Mouse (Mus musculus) liver, embryonic 15.5 days (tissue): ENCODE data around the gene Inka2. TPM values are rescaled to one million over a fixed set of nuclear protein-coding genes. Genes with fewer than 3 reads are reported as not detected.

Experiments
- ATAC-seq: fragments of 200-750 bp; cut with Nextera tagmentation; 2 replicates; pipeline ENCODE4 v1.8.0; 2017; ENCODE audit warnings: moderate number of reproducible peaks, mild to moderate bottlenecking, moderate library complexity; ENCODE audit not compliant: insufficient read depth
- H3K27ac ChIP-seq: fragments of 300-500 bp; sonication (generic); replicated peaks from 2 replicates; pipeline ENCODE4 v1.5.1; 2015; ENCODE audit warnings: mild to moderate bottlenecking, inconsistent platforms
- H3K27me3 ChIP-seq: fragments of 300-500 bp; sonication (generic); 2 replicates; pipeline ENCODE4 v1.6.1; 2015; ENCODE audit warnings: mild to moderate bottlenecking, inconsistent platforms
- H3K36me3 ChIP-seq: fragments of 300-500 bp; sonication (generic); replicated peaks from 2 replicates; pipeline ENCODE4 v1.6.1; 2015; ENCODE audit warnings: moderate library complexity, mild to moderate bottlenecking, inconsistent platforms
- H3K4me1 ChIP-seq: fragments of 300-500 bp; sonication (generic); replicated peaks from 2 replicates; pipeline ENCODE4 v1.6.1; 2015; ENCODE audit warnings: inconsistent platforms
- H3K4me2 ChIP-seq: fragments of 300-500 bp; sonication (generic); 2 replicates; pipeline ENCODE4 v1.6.1; 2015; ENCODE audit warnings: moderate library complexity, mild to moderate bottlenecking, inconsistent platforms
- H3K4me3 ChIP-seq: fragments of 300-500 bp; sonication (generic); replicated peaks from 2 replicates; pipeline ENCODE4 v1.5.1; 2015; ENCODE audit warnings: mild to moderate bottlenecking, inconsistent platforms
- H3K9ac ChIP-seq: fragments of 300-500 bp; sonication (generic); 2 replicates; pipeline ENCODE4 v1.6.1; 2015; ENCODE audit warnings: moderate library complexity, mild to moderate bottlenecking, inconsistent platforms
- H3K9me3 ChIP-seq: fragments of 300-500 bp; sonication (generic); replicated peaks from 2 replicates; pipeline ENCODE4 v1.6.1; 2016; ENCODE audit warnings: inconsistent platforms
- WGBS: fragments of 180-500 bp; shearing (Covaris S2); methylation state at CpG from one replicate; pipeline ENCODE4 v1.1.7; 2015; ENCODE audit warnings: mixed read lengths; ENCODE audit not compliant: insufficient replicate concordance; 5-methylcytosine and 5-hydroxymethylcytosine counted together
- polyA plus RNA-seq: library from polyadenylated mRNA; unstranded; fragments of >200 nt; fragmentation: Nextera tagmentation; extraction: Ambion mirVana; gene quantifications from 2 replicates; pipeline ENCODE4 v1.2.1, GENCODE M21; 2015

The Inka2 gene
- polyA plus RNA-seq, 1 experiment from 2014 or later = 0.32 TPM

DNA sequence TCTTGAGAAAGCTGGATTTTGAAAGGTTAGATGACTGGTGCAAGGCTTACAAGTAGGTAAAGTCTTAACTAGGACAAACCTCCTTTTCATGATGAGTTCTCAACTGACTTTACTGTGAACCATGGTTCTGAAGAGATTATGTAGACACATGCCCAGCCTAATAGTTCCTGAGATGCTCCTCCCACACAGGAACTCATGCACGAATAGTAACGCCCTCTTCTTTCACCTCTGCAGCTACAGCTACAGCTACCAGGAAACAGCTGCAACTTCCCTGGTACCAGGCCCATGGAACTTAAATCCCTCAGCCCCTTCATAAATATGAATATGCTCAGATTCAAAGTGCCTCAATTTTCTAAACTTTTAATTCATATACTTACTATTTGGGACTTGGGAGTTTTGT, 28.5 kb upstream of the Inka2 start:
- no peak overlapping the region for H3K9ac ChIP-seq
- no peak overlapping the region for H3K27ac ChIP-seq
- H3K4me3 ChIP-seq = no peak overlapping the region
- no peak overlapping the region for H3K4me2 ChIP-seq
- peaks cover 32% of the 10 kb centered on the region for H3K36me3 ChIP-seq
- ATAC-seq = no peak
- no peaks in the 10 kb centered on the region for H3K9me3 ChIP-seq
- H3K4me1 ChIP-seq = no peaks in the 10 kb centered on the region
- no peaks in the 10 kb centered on the region for H3K27me3 ChIP-seq
- 23% methylated on average over 2 of the region's 2 CpGs for WGBS

DNA sequence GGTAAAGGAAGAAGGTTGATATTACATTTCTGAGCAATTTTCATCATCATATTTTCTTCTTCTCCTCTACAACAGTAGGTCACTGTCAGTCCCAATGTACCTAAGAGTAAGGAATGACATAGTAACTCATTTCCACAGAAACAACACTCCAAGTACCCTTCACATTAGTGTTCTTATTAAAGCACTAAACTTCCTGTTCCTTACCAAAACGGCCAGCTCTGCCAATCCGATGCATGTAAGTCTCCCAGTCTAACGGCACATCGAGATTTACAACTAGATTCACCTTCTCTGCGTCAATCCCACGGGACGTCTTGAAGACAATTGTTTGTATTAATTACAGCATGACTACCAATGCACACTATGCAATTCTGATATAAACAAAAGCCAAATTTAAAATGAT, 24.1 kb upstream of the Inka2 start:
- Histone ChIP-seq H3K4me1 (no peaks in the 10 kb centered on the region), H3K27me3 (no peaks in the 10 kb centered on the region), H3K9ac (no peak overlapping the region), H3K27ac (no peak overlapping the region), H3K36me3 (peaks cover 64% of the 10 kb centered on the region), H3K4me2 (no peak overlapping the region), H3K4me3 (no peak overlapping the region), H3K9me3 (no peaks in the 10 kb centered on the region)
- 85% methylated on average over 7 of the region's 7 CpGs for WGBS
- ATAC-seq = no peak

DNA sequence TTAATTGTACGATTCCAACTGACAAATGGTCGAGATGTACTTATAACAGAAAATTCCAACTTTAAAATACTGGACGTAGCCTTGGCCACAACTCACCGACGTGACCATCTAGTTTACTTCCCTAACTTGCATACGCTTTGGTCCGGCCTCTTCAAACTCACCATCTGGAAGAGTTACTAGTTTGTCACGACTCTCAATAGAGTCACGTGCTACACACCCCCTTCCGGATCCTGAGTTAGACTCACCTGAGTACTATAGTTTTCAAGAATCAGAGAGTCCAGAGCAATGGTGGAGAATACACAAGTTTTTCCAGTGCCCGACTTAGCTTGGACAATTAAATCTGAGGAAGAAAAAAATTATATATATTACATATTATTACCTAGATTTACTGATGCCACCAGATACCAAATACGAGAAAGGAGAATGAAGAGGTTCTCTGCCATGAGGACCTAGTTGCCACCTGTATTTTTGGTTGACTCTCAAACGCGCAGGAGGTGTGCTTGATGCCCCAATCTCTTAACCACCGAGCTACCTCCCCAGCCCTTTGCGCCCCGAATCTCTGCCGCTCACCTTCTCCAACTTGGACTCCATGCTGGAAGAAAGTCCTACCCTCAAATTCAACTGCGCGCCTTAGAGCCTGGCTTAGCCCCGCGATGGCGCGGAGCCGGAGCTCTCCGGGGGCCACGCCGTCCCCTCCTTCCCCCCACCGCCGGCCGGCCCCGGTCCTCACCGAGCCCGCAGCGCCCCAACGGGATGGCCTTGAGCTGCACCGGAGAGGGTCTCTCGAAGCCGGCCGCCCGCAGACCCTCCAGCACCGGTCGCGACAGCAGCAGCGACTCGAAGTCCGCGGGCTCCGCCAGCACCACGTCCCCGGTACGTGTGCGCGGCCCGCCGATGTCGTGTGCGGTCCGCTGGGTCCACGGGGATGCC, 17.7 kb upstream of the Inka2 start:
- H3K36me3 ChIP-seq = peaks cover 27% of the 10 kb centered on the region
- H3K27me3 ChIP-seq = peaks cover 12% of the 10 kb centered on the region
- peak; percentile 45 for ATAC-seq
- 5% methylated on average over 60 of the region's 60 CpGs for WGBS
- H3K9me3 ChIP-seq = no peaks in the 10 kb centered on the region
- H3K27ac ChIP-seq = peak overlapping the region; percentile 83
- peak overlapping the region; percentile 97 for H3K4me3 ChIP-seq
- peaks cover 23% of the 10 kb centered on the region for H3K4me1 ChIP-seq
- H3K4me2 ChIP-seq = peak overlapping the region; percentile 89
- H3K9ac ChIP-seq = peak overlapping the region; percentile 97

DNA sequence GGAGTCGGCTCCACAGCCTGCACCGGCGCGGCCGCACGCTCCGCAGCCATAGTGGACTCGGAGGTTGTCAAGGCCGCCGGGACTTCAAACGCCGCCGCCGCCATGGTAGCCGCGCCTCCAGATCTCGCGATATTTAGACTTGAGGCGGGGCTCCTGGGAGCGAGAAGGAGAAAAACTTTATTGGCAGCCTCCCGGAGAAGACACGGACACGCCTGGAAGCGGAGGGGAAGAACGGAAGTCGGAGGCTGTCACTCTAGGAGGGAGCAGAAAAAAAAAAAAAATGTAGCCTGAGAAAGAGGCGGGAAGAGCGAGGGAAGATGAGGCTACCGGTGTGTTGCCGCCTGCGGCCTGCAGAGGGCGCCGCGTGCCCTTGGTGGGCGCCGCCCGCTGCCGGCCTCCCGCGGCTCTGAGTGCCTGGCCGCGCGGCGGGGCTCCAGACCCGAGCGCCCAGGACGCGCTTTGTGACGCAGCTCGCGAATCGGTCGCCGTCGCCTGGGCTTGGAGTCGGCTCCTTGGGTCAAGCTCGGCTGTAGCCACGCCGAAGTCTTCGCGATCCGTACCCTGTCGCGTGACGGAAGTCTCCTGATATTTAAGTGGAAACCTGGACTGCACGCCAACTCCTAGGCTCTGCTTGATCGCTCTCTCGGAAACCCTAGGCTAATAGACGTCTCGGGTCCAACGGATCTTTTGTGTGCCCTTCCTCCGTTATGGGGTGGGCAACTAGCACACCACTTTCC, 16.9 kb upstream of the Inka2 start, which contains the start of gene Ddx20:
Gene Ddx20 (minus strand): TSS at position 251 of the 737 bp plus-strand sequence.
- under 1% methylated on average over 71 of the region's 72 CpGs for WGBS
- peaks cover 23% of the 10 kb centered on the region for H3K4me1 ChIP-seq
- peak within 1 kb of the TSS; percentile 83 for H3K27ac ChIP-seq
- H3K9me3 ChIP-seq = no peaks in the 10 kb centered on the region
- peak within 1 kb of the TSS; percentile 97 for H3K9ac ChIP-seq
- H3K27me3 ChIP-seq = peaks cover 18% of the 10 kb centered on the region
- H3K36me3 ChIP-seq = peaks cover 23% of the 10 kb centered on the region
- ATAC-seq = peak; percentile 90
- H3K4me3 ChIP-seq = peak within 1 kb of the TSS; percentile 97
- H3K4me2 ChIP-seq = peak within 1 kb of the TSS; percentile 89

DNA sequence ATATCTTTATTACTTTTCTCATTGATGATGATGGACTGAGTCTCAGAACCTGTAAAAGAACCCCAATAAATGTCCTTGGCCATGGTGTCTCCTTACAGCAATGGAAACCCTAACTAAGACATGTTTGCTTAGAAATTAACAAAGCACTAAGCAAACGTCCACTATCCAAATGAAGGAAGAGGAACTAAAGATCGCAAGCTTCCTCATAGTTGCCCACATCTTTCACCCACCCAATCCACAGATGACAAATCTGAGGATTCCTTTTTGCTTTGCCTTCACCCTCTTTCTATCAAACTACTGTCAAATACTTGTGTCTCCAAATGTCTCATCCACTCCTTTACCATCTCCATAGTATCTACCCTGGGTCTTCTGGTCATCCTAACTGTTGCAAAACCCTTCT, 15.9 kb upstream of the Inka2 start:
- Histone ChIP-seq H3K4me3 (peak overlapping the region; percentile 97), H3K9me3 (no peaks in the 10 kb centered on the region), H3K4me1 (peaks cover 23% of the 10 kb centered on the region), H3K27ac (no peak overlapping the region), H3K36me3 (peaks cover 15% of the 10 kb centered on the region), H3K4me2 (peak overlapping the region; percentile 89), H3K9ac (no peak overlapping the region), H3K27me3 (peaks cover 29% of the 10 kb centered on the region)
- no peak for ATAC-seq
- 34% methylated on average over 2 of the region's 2 CpGs for whole genome bisulfite sequencing

DNA sequence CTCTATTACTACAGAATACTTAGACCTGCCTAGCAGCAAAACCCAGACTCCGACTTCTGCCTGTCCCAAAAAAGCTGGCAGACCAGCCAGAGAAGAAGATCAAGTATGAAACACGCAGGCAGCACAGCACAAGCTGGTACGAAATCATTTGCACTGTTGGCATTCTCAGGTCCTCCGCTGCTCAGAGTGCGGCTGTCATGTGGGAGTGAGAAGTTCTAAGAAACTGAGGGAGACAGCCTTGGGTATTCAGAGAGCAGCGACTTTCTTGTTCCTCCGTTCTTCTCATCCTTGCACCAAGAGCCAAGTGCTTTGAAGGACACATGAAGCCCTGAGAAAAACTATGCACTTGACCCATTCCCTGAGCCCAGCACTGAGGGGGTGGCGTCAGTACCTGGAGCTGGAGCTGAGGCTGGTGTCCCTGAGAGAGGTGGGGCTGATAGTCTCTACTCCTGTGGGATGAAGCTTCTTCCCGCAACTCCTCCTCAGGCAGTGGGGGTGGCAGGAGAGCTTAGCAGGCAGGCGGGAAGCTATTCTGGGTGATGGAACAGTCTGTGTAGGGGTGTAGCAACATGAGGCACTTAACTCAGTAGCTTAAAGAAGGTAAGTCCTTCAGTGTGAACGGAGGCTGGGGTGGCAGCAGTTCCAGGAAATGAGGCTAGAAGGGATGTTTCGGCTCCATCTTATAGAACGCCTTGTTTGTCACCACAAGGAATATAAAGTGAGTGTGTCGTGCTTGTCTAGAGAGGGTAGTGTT, 10.9 kb upstream of the Inka2 start:
- ATAC-seq = no peak

DNA sequence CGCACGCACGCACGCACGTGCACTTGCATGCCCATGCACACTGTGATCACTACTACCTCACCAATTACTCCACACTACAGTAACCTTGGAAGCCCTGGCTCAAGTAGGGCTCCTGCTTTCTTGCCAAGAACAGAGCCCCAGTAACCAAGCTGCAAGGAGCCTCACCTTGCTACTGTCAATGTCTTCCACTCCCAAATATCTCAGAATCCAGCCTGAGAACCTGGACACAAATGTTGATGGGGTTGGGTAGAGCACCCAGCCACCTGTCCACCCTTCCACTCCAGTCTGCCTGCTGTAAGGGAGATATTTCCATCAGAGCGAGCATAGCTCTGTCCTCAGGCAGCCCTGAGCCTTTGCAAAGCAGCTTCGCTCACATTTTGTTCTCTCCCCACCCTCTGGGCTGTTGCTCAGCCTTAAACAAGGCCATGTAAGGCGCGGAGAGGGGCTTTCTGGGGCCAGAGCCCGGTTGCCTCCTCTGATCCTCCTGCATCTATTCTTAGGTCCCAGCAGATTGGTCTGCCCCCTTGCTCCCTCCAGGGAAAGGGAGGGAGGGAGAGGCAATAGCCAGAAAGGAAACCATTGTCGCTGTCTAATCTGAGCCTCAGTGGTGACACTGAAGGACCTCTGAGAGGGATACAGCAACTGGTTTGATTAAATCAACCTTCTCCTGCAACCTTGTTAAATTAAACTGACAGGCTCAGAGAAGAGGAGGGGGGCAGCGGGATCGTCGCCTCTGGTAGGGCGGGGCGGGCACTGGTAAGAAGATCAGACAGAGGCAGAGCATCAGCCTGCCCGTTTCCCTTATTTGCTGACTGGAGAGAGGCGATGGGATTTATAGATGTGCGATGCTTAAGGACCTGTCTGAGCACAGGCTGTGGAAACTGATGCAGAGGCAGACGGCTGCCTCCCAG, 8.7 kb upstream of the Inka2 start:
- H3K36me3 ChIP-seq = no peaks in the 10 kb centered on the region
- ATAC-seq = no peak
- no peak overlapping the region for H3K27ac ChIP-seq
- WGBS = 43% methylated on average over 20 of the region's 20 CpGs
- no peak overlapping the region for H3K9ac ChIP-seq
- H3K4me1 ChIP-seq = peaks cover 33% of the 10 kb centered on the region
- H3K9me3 ChIP-seq = no peaks in the 10 kb centered on the region
- no peak overlapping the region for H3K4me3 ChIP-seq
- H3K4me2 ChIP-seq = no peak overlapping the region
- peaks cover 65% of the 10 kb centered on the region for H3K27me3 ChIP-seq

More for the DNA sequence above, 10.9 kb upstream of the Inka2 start:
- Histone ChIP-seq H3K27me3 (peaks cover 69% of the 10 kb centered on the region), H3K36me3 (no peaks in the 10 kb centered on the region), H3K9me3 (no peaks in the 10 kb centered on the region), H3K4me2 (no peak overlapping the region), H3K4me3 (no peak overlapping the region), H3K4me1 (peaks cover 18% of the 10 kb centered on the region), H3K9ac (no peak overlapping the region), H3K27ac (no peak overlapping the region)
- WGBS = 58% methylated on average over 14 of the region's 14 CpGs

DNA sequence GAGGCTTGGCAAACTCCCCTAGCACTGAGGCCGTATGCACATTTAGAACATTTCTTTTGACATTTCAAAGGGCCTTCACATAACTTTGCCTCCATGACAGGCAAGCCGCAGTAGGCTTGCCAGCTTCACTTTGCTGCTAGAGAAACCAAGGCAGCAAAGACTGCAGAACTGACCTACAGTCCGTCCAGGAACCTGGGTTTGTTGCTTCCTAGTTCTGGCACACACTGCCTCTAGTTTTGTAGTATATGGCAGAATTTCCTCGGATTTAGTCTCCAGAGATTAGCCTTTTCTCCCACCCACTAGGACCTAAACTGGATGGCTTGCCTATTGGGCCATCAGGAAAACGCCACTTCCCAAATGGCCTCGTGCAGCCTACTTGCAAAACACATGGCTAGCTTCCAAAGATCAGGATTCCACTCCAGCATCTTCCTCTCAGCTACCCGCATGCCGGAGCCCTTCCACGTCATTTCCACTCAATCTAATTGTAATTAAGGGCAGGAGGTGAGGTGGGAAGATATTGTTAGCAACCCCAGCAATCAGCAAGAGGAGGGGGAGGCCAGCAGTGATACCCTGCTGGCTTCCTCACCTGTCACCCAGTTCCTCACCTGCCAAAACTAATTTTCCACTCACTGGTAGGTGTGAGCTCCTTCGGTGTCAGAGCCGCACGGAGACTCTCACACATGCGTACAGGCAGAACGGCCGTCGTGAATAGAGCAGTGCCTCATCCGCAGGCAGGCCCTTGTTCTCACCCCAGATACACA, 7.8 kb upstream of the Inka2 start:
- H3K9ac ChIP-seq = no peak overlapping the region
- H3K27ac ChIP-seq = no peak overlapping the region
- no peak for ATAC-seq
- peaks cover 57% of the 10 kb centered on the region for H3K27me3 ChIP-seq
- H3K9me3 ChIP-seq = no peaks in the 10 kb centered on the region
- no peaks in the 10 kb centered on the region for H3K36me3 ChIP-seq
- peaks cover 41% of the 10 kb centered on the region for H3K4me1 ChIP-seq
- 74% methylated on average over 17 of the region's 17 CpGs for WGBS
- no peak overlapping the region for H3K4me3 ChIP-seq
- H3K4me2 ChIP-seq = no peak overlapping the region

DNA sequence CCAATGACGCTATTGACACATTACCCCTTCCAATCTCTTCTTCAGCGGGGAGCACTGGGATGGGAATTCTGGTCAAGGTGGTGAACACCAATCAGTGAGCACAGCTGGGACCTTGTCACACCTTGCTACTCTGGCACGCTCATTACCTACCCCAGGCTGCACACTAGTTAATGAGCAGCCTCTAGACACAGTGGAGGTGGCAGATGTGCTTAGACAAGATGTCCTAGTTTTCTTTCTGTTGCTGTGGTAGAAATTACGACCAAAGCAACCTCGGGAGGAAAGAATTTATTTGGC, 7.3 kb upstream of the Inka2 start:
- Histone ChIP-seq H3K4me3 (no peak overlapping the region), H3K4me1 (peaks cover 47% of the 10 kb centered on the region), H3K9ac (no peak overlapping the region), H3K9me3 (no peaks in the 10 kb centered on the region), H3K27me3 (peaks cover 60% of the 10 kb centered on the region), H3K27ac (no peak overlapping the region), H3K36me3 (no peaks in the 10 kb centered on the region), H3K4me2 (no peak overlapping the region)
- 68% methylated on average over 5 of the region's 5 CpGs for WGBS
- no peak for ATAC-seq

DNA sequence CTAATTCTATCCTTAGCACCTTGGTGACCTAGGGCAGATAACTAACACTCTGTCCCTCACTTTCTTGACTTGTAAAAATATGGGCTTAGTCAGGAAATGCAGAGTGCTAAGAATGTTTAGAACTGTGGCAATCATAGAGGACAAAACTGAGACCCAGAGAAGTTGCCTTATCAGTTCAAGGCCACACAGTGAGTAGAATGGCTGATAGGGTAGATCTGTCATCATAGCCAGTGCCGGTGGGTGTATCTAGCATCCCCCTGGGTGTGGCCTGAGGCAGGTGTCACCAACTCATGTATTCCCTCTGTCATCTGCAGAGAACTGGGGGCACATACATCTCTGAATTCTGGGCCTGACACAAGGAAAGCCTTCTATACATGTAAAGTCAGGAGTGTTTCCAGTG, 6.1 kb upstream of the Inka2 start:
- H3K9ac ChIP-seq = no peak overlapping the region
- no peak overlapping the region for H3K4me3 ChIP-seq
- peak; percentile 56 for ATAC-seq
- peak overlapping the region; percentile 79 for H3K27ac ChIP-seq
- no peaks in the 10 kb centered on the region for H3K36me3 ChIP-seq
- peaks cover 60% of the 10 kb centered on the region for H3K27me3 ChIP-seq
- H3K4me1 ChIP-seq = peaks cover 59% of the 10 kb centered on the region
- peak overlapping the region; percentile 33 for H3K4me2 ChIP-seq
- WGBS = 9% methylated on average over 1 of the region's 1 CpGs
- no peaks in the 10 kb centered on the region for H3K9me3 ChIP-seq
